Mouse (Mus musculus): Measurements from ENCODE around the gene Cdca3. TPM values are rescaled to one million over a fixed set of nuclear protein-coding genes. Genes with fewer than 3 reads are reported as not detected.

Gene Cdca3
- polyA plus RNA-seq, 1 experiment from 2014 or later, result 43.7 TPM

DNA sequence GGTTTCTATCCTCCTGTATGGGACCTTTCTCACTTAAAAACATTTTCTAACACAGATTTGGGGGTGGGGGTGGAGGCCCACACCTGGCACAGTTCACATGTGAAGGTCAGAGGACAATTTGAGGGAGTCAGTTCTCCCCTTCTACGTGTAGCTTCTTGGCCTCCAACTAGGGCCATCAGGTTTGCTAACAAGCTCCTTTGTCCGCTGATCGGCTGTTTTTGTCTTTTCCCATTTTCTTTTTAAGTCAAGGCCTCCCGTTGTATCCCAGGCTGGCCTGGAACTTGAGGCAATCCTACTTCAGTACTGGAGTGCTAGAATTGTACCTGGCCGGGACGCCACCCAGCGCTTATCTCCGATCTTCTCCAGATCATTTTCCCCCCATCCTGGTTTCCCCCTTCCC lies 2.3 kb downstream of the Cdca3 start:
- DNase-seq (no peak), ATAC-seq (ENCODE audit: low FRiP score, low TSS enrichment) (no peak)
- Histone ChIP-seq H3K9me3 (ENCODE audit: control insufficient read depth, low read length) (no peaks in the 10 kb centered on the region), H3K4me1 (ENCODE audit: control insufficient read depth, insufficient read depth, low read length) (peaks cover 15% of the 10 kb centered on the region), H3K27ac (replicated peaks; ENCODE audit: low read depth, low read length) (no peak overlapping the region), H3K9ac (replicated peaks; ENCODE audit: low read length) (no peak overlapping the region), H3K27me3 (ENCODE audit: control insufficient read depth, insufficient read depth, low read length) (no peaks in the 10 kb centered on the region), H3K4me2 (ENCODE audit: low read length) (no peak overlapping the region), H3K4me3 (replicated peaks; ENCODE audit: low read depth, low read length) (no peak overlapping the region), H3K36me3 (ENCODE audit: control insufficient read depth, insufficient read depth, low read length) (0 out of 2 replicates have a peak, but pooled peaks cover 4% of the 10 kb centered on the region)
- 95% methylated on average over 8 of the region's 8 CpGs for WGBS

DNA sequence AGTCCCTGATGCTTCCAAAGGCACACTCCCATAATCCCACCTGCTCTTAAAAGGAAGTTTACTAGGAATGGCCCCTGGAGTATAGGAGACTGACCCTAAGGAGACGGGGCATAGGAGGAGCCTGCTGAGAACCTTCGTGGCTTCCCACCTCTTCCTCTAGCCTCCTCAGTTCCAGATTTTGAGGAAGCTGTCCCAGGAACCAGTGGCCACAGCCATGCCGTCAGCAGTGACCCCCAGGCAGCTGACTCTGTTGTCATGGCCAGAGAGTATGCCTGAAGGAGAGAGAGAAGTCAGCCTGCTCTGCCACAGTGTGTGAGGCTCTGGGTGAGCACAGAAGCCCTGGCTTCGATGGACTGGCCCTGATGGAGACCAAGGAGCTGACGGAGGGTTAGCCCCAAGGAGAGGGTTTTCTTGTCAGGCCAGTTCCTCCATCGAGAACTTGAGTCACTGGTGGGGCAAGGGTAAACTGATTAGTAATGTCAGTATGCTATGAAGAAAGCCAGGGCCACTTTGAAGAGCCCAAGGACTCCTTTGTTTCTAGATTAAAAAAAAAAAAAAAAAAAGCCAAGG lies 5.2 kb downstream of the Cdca3 start:
- H3K9ac ChIP-seq (replicated peaks; ENCODE audit: low read length), result no peak overlapping the region
- no peak overlapping the region for H3K27ac ChIP-seq (replicated peaks; ENCODE audit: low read depth, low read length)
- no peaks in the 10 kb centered on the region for H3K9me3 ChIP-seq (ENCODE audit: control insufficient read depth, low read length)
- ATAC-seq (ENCODE audit: low FRiP score, low TSS enrichment), result no peak
- no peaks in the 10 kb centered on the region for H3K27me3 ChIP-seq (ENCODE audit: control insufficient read depth, insufficient read depth, low read length)
- no peak overlapping the region for H3K4me2 ChIP-seq (ENCODE audit: low read length)
- no peaks in the 10 kb centered on the region for H3K36me3 ChIP-seq (ENCODE audit: control insufficient read depth, insufficient read depth, low read length)
- DNase-seq, result no peak
- WGBS, result 83% methylated on average over 6 of the region's 6 CpGs
- H3K4me1 ChIP-seq (ENCODE audit: control insufficient read depth, insufficient read depth, low read length), result peaks cover 9% of the 10 kb centered on the region
- no peak overlapping the region for H3K4me3 ChIP-seq (replicated peaks; ENCODE audit: low read depth, low read length)

DNA sequence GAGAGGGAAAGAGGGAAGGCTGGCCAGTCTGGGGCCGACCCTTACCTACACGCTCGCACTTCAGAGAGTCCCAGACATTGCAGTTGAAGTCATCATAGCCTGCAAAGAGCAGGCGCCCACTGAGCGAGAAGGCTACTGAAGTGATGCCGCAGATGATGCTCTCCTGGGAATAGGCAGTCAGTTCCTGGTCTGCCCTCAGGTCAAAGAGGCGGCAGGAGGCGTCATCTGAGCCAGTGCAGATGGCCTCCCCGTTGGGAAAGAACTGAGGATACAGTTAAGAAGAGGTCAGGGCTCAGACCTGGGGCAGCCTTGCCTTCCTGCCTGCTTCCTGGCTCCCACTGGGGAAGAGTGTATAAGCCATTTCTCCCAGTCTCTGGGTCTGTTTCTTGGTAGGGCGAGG lies 6.2 kb downstream of the Cdca3 start:
- H3K27me3 ChIP-seq (ENCODE audit: control insufficient read depth, insufficient read depth, low read length), result no peaks in the 10 kb centered on the region
- no peak for ATAC-seq (ENCODE audit: low FRiP score, low TSS enrichment)
- H3K36me3 ChIP-seq (ENCODE audit: control insufficient read depth, insufficient read depth, low read length), result no peaks in the 10 kb centered on the region
- H3K4me3 ChIP-seq (replicated peaks; ENCODE audit: low read depth, low read length), result no peak overlapping the region
- H3K4me2 ChIP-seq (ENCODE audit: low read length), result no peak overlapping the region
- no peak overlapping the region for H3K9ac ChIP-seq (replicated peaks; ENCODE audit: low read length)
- H3K4me1 ChIP-seq (ENCODE audit: control insufficient read depth, insufficient read depth, low read length), result peaks cover 14% of the 10 kb centered on the region
- no peak overlapping the region for H3K27ac ChIP-seq (replicated peaks; ENCODE audit: low read depth, low read length)
- H3K9me3 ChIP-seq (ENCODE audit: control insufficient read depth, low read length), result no peaks in the 10 kb centered on the region
- no peak for DNase-seq
- 68% methylated on average over 10 of the region's 10 CpGs for WGBS

DNA sequence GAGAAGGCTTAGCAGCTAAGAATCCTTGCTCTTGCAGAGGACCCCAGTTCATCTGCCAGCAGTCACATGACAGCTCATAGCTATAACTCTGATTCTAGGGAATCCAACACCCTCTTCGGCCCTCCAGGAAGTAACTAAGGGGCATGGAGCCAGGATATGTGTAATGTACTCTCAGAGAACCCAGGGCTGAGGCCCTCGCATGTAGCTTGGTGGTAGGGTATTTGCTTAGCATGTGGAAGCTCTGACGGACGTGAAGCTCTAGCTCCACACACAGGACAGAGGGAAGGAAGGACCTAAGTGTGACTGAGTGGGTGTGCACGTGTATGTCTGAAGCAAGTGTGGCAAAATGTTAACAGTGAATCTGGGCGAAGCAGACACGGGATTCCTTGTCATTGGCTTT lies 7.1 kb downstream of the Cdca3 start:
- Histone ChIP-seq H3K9ac (replicated peaks; ENCODE audit: low read length) (no peak overlapping the region), H3K9me3 (ENCODE audit: control insufficient read depth, low read length) (no peaks in the 10 kb centered on the region), H3K36me3 (ENCODE audit: control insufficient read depth, insufficient read depth, low read length) (no peaks in the 10 kb centered on the region; the same call in 1 of the 2 replicates), H3K4me2 (ENCODE audit: low read length) (no peak overlapping the region), H3K4me1 (ENCODE audit: control insufficient read depth, insufficient read depth, low read length) (peaks cover 17% of the 10 kb centered on the region), H3K27me3 (ENCODE audit: control insufficient read depth, insufficient read depth, low read length) (no peaks in the 10 kb centered on the region), H3K27ac (replicated peaks; ENCODE audit: low read depth, low read length) (no peak overlapping the region), H3K4me3 (replicated peaks; ENCODE audit: low read depth, low read length) (no peak overlapping the region)
- DNase-seq, result no peak
- WGBS, result 84% methylated on average over 7 of the region's 7 CpGs
- ATAC-seq (ENCODE audit: low FRiP score, low TSS enrichment), result no peak

DNA sequence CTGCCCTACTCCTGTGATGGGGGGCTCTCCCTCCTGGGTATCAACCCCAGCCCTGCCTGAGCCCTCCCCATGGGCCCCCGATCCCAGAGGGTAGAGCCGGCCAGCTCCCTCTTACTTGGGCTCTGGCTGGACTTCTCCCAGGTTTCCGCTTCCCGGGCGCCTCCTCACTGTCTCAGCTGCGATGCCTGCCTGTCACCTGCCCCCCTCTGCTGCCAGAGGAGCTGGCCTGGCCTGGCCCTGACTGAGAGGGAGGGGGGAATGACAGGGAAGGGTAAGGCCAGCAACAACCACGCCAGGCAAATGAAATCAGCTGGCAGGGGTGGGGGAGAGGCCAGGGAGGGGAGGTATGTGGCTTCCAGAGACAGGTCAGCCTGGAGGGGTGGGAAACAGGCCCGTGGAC lies 10.5 kb downstream of the Cdca3 start:
- Histone ChIP-seq H3K4me2 (ENCODE audit: low read length) (peak overlapping the region; percentile 30), H3K27ac (replicated peaks; ENCODE audit: low read depth, low read length) (peak overlapping the region; percentile 62), H3K36me3 (ENCODE audit: control insufficient read depth, insufficient read depth, low read length) (peaks cover 7% of the 10 kb centered on the region; the same call in 1 of the 2 replicates), H3K4me3 (replicated peaks; ENCODE audit: low read depth, low read length) (no peak overlapping the region), H3K4me1 (ENCODE audit: control insufficient read depth, insufficient read depth, low read length) (peaks cover 17% of the 10 kb centered on the region), H3K9me3 (ENCODE audit: control insufficient read depth, low read length) (no peaks in the 10 kb centered on the region), H3K9ac (replicated peaks; ENCODE audit: low read length) (0 out of 2 replicates have a peak overlapping the region, but pooled peaks have one; percentile 23), H3K27me3 (ENCODE audit: control insufficient read depth, insufficient read depth, low read length) (no peaks in the 10 kb centered on the region)
- ATAC-seq (ENCODE audit: low FRiP score, low TSS enrichment) (0 out of 2 replicates have a peak, but pooled peaks have one; percentile 37), DNase-seq (peak; percentile 20)
- 7% methylated on average over 8 of the region's 8 CpGs for WGBS

DNA sequence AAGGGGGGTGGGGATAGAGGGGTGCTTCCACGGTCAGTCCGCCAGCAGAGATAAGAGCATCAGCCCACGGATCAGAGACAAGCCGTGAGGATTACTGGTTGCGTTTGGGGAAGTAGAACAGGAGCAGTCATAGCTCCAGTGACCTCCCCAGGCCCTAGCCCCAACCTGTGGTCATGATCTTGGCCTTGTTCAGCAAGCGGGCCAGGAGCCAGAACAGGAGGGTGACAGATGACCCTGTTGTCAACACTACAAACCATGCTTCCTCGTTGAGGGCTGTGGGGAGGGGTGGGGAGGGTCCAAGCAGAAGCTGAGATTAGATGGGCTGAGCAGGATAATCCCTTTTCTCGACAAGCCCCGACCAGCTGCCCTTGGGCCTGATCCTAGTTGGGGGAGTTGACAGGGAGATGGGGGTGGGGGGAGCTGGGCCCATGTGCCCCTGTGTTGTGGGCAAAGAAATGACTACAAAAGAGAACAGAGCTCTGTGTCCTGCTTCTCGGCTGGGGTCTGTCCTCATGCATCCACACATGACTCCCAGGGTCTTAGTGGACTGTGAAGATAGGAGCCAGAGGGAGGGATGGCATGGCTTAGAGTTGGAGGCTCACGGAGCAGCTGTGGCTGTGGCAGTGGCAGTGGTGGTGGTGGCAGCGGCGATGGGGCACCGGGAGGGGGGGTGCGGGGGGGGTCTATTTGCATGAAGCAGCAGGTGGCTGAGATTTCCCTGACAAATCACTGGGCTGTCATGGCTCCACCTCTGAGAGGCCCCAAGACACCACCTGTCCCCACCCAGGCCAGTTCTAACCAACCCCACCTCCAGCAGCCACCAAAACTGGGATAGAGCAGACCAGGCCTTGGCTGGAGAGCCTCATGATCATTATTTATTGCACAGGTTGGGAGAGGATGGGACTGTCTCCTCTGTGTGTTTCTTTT lies 11.2 kb downstream of the Cdca3 start, which contains the start of gene Gnb3:
Gene Gnb3 (minus strand): TSS at position 35 of the 927 bp plus-strand sequence.
- Histone ChIP-seq H3K4me3 (replicated peaks; ENCODE audit: low read depth, low read length) (no peak within 1 kb of the TSS), H3K9ac (replicated peaks; ENCODE audit: low read length) (0 out of 2 replicates have a peak within 1 kb of the TSS, but pooled peaks have one; percentile 23), H3K9me3 (ENCODE audit: control insufficient read depth, low read length) (no peaks in the 10 kb centered on the region), H3K4me1 (ENCODE audit: control insufficient read depth, insufficient read depth, low read length) (peaks cover 17% of the 10 kb centered on the region), H3K27ac (replicated peaks; ENCODE audit: low read depth, low read length) (peak within 1 kb of the TSS; percentile 62), H3K4me2 (ENCODE audit: low read length) (peak within 1 kb of the TSS; percentile 30), H3K27me3 (ENCODE audit: control insufficient read depth, insufficient read depth, low read length) (no peaks in the 10 kb centered on the region), H3K36me3 (ENCODE audit: control insufficient read depth, insufficient read depth, low read length) (peaks cover 12% of the 10 kb centered on the region; the same call in 1 of the 2 replicates)
- ATAC-seq (ENCODE audit: low FRiP score, low TSS enrichment) (peak; percentile 69), DNase-seq (peak; percentile 50)
- WGBS, result 9% methylated on average over 15 of the region's 15 CpGs

DNA sequence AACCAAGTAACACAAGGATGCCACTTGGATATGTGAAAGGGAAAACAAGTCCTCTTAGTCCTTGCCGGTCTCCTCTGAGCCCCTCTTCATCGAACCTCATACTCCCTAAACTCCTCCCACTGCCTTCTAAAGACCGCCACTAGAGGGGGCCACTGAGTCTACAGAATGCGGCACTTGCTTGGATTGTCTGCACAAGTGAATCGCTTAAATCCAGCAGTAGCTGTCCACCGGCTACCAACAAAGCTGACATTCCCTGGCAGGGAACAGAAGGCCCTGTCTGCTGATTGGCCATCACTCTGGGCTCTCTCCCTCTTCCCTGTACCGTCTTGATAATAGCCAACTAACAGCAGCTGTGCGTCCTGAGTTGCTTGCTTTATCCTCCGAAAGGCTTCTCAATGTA lies 18.0 kb downstream of the Cdca3 start:
- H3K4me3 ChIP-seq (replicated peaks; ENCODE audit: low read depth, low read length), result no peak overlapping the region
- 0 out of 2 replicates have a peak overlapping the region, but pooled peaks have one; percentile 14 for H3K4me2 ChIP-seq (ENCODE audit: low read length)
- H3K27me3 ChIP-seq (ENCODE audit: control insufficient read depth, insufficient read depth, low read length), result no peaks in the 10 kb centered on the region
- H3K9me3 ChIP-seq (ENCODE audit: control insufficient read depth, low read length), result no peaks in the 10 kb centered on the region
- DNase-seq (peak; percentile 97), ATAC-seq (ENCODE audit: low FRiP score, low TSS enrichment) (peak; percentile 84)
- peak overlapping the region; percentile 63 for H3K27ac ChIP-seq (replicated peaks; ENCODE audit: low read depth, low read length)
- H3K36me3 ChIP-seq (ENCODE audit: control insufficient read depth, insufficient read depth, low read length), result peaks cover 21% of the 10 kb centered on the region
- no peak overlapping the region for H3K9ac ChIP-seq (replicated peaks; ENCODE audit: low read length)
- WGBS, result 3% methylated on average over 9 of the region's 9 CpGs
- H3K4me1 ChIP-seq (ENCODE audit: control insufficient read depth, insufficient read depth, low read length), result no peaks in the 10 kb centered on the region

DNA sequence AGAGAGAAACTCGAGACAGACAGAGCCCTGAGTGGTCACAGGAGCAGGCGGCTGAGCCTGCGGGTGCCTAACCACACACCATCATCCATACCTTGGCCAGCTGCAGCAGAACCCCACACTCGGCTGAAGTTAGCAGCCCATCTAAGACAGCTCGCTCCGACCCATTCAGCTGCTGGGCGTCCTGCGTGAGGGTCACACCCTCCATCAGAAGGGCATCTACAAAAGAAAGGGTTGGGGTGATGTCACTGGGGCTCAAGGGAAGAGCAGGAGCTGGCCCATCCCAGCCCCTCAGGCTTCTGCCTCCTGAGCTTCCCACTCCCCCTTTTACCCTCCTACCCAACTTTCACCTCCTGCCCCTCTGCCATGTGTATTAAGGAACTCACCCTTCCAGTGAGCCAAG lies 21.2 kb downstream of the Cdca3 start:
- Histone ChIP-seq H3K36me3 (ENCODE audit: control insufficient read depth, insufficient read depth, low read length) (peaks cover 15% of the 10 kb centered on the region), H3K4me2 (ENCODE audit: low read length) (no peak overlapping the region), H3K27ac (replicated peaks; ENCODE audit: low read depth, low read length) (no peak overlapping the region), H3K9ac (replicated peaks; ENCODE audit: low read length) (no peak overlapping the region), H3K27me3 (ENCODE audit: control insufficient read depth, insufficient read depth, low read length) (no peaks in the 10 kb centered on the region), H3K4me3 (replicated peaks; ENCODE audit: low read depth, low read length) (no peak overlapping the region), H3K4me1 (ENCODE audit: control insufficient read depth, insufficient read depth, low read length) (no peaks in the 10 kb centered on the region; the same call in 1 of the 2 replicates), H3K9me3 (ENCODE audit: control insufficient read depth, low read length) (no peaks in the 10 kb centered on the region)
- no peak for DNase-seq
- no peak for ATAC-seq (ENCODE audit: low FRiP score, low TSS enrichment)
- WGBS, result 60% methylated on average over 8 of the region's 8 CpGs

Data from midbrain, embryonic 14.5 days (tissue).